Mouse (Mus musculus): ENCODE results near the gene Atp5j.

Gene Atp5j

GRCm38 (mm10) chr16:84810254-84810653, 25.2 kb downstream of the Atp5j start:
- DNase-seq (ENCODE audit: low read depth in 1 of 2, low spot score in 2 of 2) = no peak

- DNase-seq (ENCODE audit: low read depth in 1 of 2, low spot score in 2 of 2) = no peak
Measured at GRCm38 (mm10) chr16:84807874-84808273, 27.6 kb downstream of the Atp5j start.

- no peak for DNase-seq (ENCODE audit: low read depth in 1 of 2, low spot score in 2 of 2)
Measured at GRCm38 (mm10) chr16:84806175-84806574, 29.2 kb downstream of the Atp5j start.

- no peak for DNase-seq (ENCODE audit: low read depth in 1 of 2, low spot score in 2 of 2)
Measured at GRCm38 (mm10) chr16:84804866-84805265, 30.6 kb downstream of the Atp5j start.

- no peak for DNase-seq (ENCODE audit: low read depth in 1 of 2, low spot score in 2 of 2)
Measured at GRCm38 (mm10) chr16:84802217-84802616, 33.2 kb downstream of the Atp5j start.

- no peak for DNase-seq (ENCODE audit: low read depth in 1 of 2, low spot score in 2 of 2)
Measured at GRCm38 (mm10) chr16:84800038-84800437, 35.4 kb downstream of the Atp5j start.

- DNase-seq (ENCODE audit: low read depth in 1 of 2, low spot score in 2 of 2) = no peak
Measured at GRCm38 (mm10) chr16:84796678-84797077, 38.7 kb downstream of the Atp5j start.

GRCm38 (mm10) chr16:84795337-84795736, 40.1 kb downstream of the Atp5j start:
- no peak for DNase-seq (ENCODE audit: low read depth in 1 of 2, low spot score in 2 of 2)

GRCm38 (mm10) chr16:84793401-84793800, 42.0 kb downstream of the Atp5j start:
- DNase-seq (ENCODE audit: low read depth in 1 of 2, low spot score in 2 of 2) = no peak

GRCm38 (mm10) chr16:84790595-84791165, 44.7 kb downstream of the Atp5j start:
- no peak for DNase-seq (ENCODE audit: low read depth in 1 of 2, low spot score in 2 of 2)

- DNase-seq (ENCODE audit: low read depth in 1 of 2, low spot score in 2 of 2) = no peak
Measured at GRCm38 (mm10) chr16:84784966-84785365, 50.5 kb downstream of the Atp5j start.

GRCm38 (mm10) chr16:84783279-84783678, 52.1 kb downstream of the Atp5j start:
- no peak for DNase-seq (ENCODE audit: low read depth in 1 of 2, low spot score in 2 of 2)

GRCm38 (mm10) chr16:84779718-84780117, 55.7 kb downstream of the Atp5j start:
- DNase-seq (ENCODE audit: low read depth in 1 of 2, low spot score in 2 of 2) = no peak

GRCm38 (mm10) chr16:84778861-84779630, 56.4 kb downstream of the Atp5j start:
- DNase-seq (ENCODE audit: low read depth in 1 of 2, low spot score in 2 of 2) = no peak

- DNase-seq (ENCODE audit: low read depth in 1 of 2, low spot score in 2 of 2) = no peak
Measured at GRCm38 (mm10) chr16:84778431-84778830, 57.0 kb downstream of the Atp5j start.

All from monocyte, adult 2 months (primary cell).